Mouse (Mus musculus): ENCODE data around the gene Casd1.

DNA sequence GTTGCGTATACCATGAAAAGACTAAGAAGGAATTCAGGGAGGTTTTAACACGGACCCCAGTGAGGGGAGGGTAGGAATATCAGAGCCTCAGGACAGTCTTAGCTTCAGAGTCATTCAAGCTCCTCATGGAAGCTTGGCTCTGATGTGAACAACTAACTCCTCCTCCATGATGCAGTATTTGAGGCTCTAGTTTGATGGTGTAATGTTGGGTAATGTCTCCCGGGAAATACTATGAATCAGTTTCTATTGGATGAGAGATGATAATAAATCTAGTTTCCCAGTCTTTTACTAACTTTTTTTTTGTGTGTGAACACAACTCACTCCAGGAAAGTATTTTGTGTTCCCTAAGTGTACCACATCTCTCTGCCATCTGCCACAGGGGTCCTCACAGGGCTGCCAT is 11.9 kb upstream of the Casd1 start:
- TF ChIP-seq CTCF (IDR thresholded peaks at IDR 0.05; ENCODE audit: low read depth, low read length) (no peak), POLR2A (IDR thresholded peaks at IDR 0.05; ENCODE audit: borderline replicate concordance, low read depth, low read length) (no peak)

Data from bone marrow macrophage, adult 2 months (primary cell).